Mouse (Mus musculus): Measurements from ENCODE around the gene Pdgfb.

GRCm38 (mm10) chr15:80050093-80050492, 35.3 kb upstream of the Pdgfb start:
- TF ChIP-seq MXI1 (IDR thresholded peaks at IDR 0.05; ENCODE audit: low read depth, low read length) = no peak
- no peak for TF ChIP-seq CHD2 (IDR thresholded peaks at IDR 0.05; ENCODE audit: low read length)
- TF ChIP-seq PAX5 (IDR thresholded peaks at IDR 0.05; ENCODE audit: low read length) = no peak
- TF ChIP-seq CTCF (conservative IDR thresholded peaks at IDR 0.05 in 1 of 2, IDR thresholded peaks at IDR 0.05 in 1 of 2; ENCODE audit: low read depth in 2 of 2, low read length in 2 of 2) = no peak
- no peak for TF ChIP-seq POLR2A (IDR thresholded peaks at IDR 0.05; ENCODE audit: low read depth, low read length)
- TF ChIP-seq MAFK (IDR thresholded peaks at IDR 0.05; ENCODE audit: insufficient replicate concordance, low read length) = no peak
- TF ChIP-seq ZMIZ1 (IDR thresholded peaks at IDR 0.05; ENCODE audit: low read depth, low read length) = no peak
- TF ChIP-seq UBTF (IDR thresholded peaks at IDR 0.05; ENCODE audit: low read depth, low read length) = no peak
- TF ChIP-seq EP300 (IDR thresholded peaks at IDR 0.05; ENCODE audit: low read length) = no peak
- no peak for TF ChIP-seq MYC (IDR thresholded peaks at IDR 0.05; ENCODE audit: low read depth, low read length)
- no peak for TF ChIP-seq JUN (IDR thresholded peaks at IDR 0.05; ENCODE audit: insufficient read depth, low read depth, low read length)
- no peak for TF ChIP-seq SIN3A (IDR thresholded peaks at IDR 0.05; ENCODE audit: low read length)
